Mouse (Mus musculus): Measurements from ENCODE around the gene Hsd11b2.

DNA sequence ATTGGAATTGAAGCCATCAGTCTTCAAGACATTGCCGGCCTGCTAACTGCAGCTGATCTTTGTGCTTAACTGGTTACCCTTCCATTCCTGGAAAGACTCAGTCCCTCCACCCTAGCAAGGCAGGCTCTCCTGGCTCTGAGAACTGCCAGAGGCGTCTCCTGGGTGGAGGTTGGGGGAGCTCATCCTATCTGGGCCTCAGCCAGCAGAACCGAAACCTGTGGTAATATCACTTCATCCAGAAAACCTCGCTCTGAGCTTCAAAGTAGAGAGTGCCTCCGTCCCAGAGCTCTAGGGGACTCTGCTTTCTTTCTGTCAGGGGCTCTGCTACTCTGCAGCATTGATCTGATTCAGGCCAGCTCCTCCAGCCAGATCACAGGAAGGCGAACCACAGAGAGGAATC, 11.6 kb upstream of the Hsd11b2 start:
- no peak for TF ChIP-seq CTCF (IDR thresholded peaks at IDR 0.05; ENCODE audit: insufficient read depth, low read length)
- TF ChIP-seq POLR2A (IDR thresholded peaks at IDR 0.05; ENCODE audit: borderline replicate concordance, extremely low read depth, low read depth, low read length) = no peak
